Mouse (Mus musculus): Measurements from ENCODE around the gene Cd38. TPM values are rescaled to one million over a fixed set of nuclear protein-coding genes. Genes with fewer than 3 reads are reported as not detected.
A peak's percentile ranks its signal among the peaks of the same experiment; 100 is the strongest.
"Not testable (repeated sequence)": the region's sequence is repeated elsewhere in the genome, so short reads cannot be mapped to it uniquely, and the experiment has no call there.

Cd38 gene
- polyA plus RNA-seq, 1 experiment from 2014 or later, result 6.4 TPM

DNA sequence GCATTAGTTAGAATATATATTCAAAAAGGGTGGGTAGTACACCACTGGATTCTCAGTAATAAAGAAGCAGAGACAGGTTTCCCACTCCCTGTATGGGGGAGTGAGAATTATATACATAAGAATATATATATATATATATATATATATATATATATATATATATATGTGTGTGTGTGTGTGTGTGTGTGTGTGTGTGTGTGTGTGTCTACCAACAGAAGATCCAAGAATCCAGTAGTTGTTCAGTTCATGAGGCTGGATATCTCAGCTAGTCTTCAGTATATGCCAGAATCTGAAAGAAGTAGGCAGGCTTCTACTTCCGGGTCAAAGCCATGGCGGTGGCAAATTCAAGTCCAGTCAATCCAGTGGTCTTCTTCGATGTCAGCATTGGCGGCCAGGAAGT lies 44.5 kb downstream of the Cd38 start, which contains the start of gene Gm7879:
Gene Gm7879, plus strand, starts transcription at position 301 of the 400 bp plus-strand sequence.
- H3K4me3 ChIP-seq; H3K27ac ChIP-seq; H3K4me1 ChIP-seq (replicated peaks); DNase-seq (ENCODE audit: low spot score); H3K27me3 ChIP-seq (ENCODE audit: insufficient read depth, poor library complexity, severe bottlenecking); H3K36me3 ChIP-seq; H3K9me3 ChIP-seq: not testable (repeated sequence)
- 95% methylated on average over 4 of the region's 4 CpGs for WGBS

DNA sequence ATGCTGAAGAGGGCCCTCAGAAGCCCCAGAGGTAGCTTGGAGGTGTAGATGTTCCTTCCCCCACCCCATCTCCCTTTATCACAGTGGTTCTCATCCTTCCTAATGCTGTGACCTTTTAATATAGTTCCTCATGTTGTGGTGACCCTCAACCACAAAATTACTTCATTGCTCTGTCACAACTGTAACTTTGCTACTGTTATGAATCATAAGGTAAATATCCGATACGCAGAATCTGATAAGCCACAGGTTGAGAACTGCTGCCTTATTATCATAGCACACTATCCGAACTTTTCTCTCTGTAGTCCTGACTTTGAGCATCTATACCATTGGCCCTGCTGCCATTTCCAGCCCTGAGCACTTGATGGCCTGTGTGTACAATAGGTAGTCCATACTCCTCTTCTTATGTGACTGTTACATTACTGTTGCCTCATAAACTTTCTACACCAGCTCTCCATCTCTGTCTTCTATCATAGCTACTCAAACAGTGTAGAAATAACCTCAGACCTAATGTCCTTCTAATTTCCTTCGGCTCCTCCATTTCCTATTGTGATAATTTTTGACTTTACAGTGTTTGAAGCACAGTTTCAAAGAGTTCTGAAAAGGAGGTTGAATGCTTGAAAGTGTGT lies 47.0 kb downstream of the Cd38 start:
- 89% methylated on average over 4 of the region's 4 CpGs for WGBS
- Histone ChIP-seq H3K27ac (no peak overlapping the region), H3K4me3 (no peak overlapping the region), H3K9me3 (no peaks in the 10 kb centered on the region), H3K4me1 (replicated peaks) (no peaks in the 10 kb centered on the region; the same call in 1 of the 2 replicates), H3K27me3 (ENCODE audit: insufficient read depth, poor library complexity, severe bottlenecking) (no peaks in the 10 kb centered on the region), H3K36me3 (no peaks in the 10 kb centered on the region)
- no peak for DNase-seq (ENCODE audit: low spot score)

DNA sequence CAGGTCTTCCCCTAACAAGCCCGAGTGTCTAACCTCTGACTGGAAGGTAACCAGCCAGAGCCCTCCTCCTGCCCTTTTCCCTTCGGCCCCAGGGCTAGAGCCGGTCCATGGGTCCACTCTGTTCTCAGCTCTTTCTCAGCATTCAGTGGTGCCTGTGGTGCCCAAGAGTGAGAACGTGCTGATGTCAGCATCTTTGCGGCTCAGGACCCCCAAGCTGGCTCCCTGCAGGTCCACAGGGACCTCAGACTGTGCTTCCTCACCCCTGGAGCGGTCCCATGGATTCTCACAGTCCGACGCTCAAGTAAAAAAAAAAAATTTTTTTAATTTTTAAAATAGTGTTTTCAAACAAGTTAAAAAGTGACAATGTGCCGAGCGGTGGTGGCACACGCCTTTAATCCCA lies 53.5 kb downstream of the Cd38 start:
- Histone ChIP-seq H3K27ac (no peak overlapping the region), H3K9me3 (no peaks in the 10 kb centered on the region), H3K36me3 (no peaks in the 10 kb centered on the region), H3K27me3 (ENCODE audit: insufficient read depth, poor library complexity, severe bottlenecking) (no peaks in the 10 kb centered on the region), H3K4me3 (no peak overlapping the region), H3K4me1 (replicated peaks) (no peaks in the 10 kb centered on the region; the same call in 1 of the 2 replicates)
- whole genome bisulfite sequencing, result 90% methylated on average over 11 of the region's 11 CpGs
- no peak for DNase-seq (ENCODE audit: low spot score)

DNA sequence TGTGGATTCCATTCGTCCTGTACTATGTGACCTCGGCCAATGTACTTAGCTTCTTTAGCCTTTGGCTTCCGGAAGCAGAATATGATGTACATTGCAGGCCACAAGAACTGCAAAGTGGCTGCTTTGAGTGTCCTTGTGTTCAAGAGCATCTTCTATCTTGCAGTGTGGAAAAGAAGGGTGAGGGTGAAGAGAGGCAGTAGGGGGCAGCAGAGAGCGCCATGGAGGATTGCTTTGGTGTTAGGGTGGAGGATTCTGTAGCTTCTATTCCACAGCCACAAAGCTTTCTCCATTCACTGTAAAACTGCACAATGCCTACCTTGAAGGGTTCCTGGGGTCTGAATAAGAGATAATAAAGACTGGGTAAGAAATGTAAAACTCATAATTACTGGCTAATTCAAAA lies 55.6 kb downstream of the Cd38 start:
- 32% methylated on average over 4 of the region's 4 CpGs for WGBS

DNA sequence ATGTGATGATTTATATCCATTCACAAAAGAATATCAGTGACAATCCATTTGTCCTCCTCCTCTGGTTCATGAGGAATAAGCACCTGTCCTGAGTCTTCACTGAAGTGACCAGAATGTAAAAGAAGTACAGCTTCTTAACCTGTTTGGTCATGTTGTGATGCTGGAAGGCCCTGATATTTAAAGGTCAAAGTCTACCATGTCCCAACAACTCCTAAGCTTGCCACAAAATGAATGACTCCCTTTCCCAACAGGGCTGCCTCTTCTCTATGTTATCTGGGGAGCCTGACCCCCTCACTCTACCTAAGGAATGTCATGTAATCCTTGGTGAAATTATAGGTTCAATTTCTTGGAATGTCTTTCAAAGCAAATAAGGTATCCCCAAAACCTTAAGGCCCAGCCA lies 59.4 kb downstream of the Cd38 start:
- Histone ChIP-seq H3K9me3 (no peaks in the 10 kb centered on the region), H3K4me3 (no peak overlapping the region), H3K27me3 (ENCODE audit: insufficient read depth, poor library complexity, severe bottlenecking) (no peaks in the 10 kb centered on the region), H3K36me3 (no peaks in the 10 kb centered on the region), H3K4me1 (replicated peaks) (no peaks in the 10 kb centered on the region), H3K27ac (no peak overlapping the region)
- no peak for DNase-seq (ENCODE audit: low spot score)

More for the DNA sequence above, 55.6 kb downstream of the Cd38 start:
- Histone ChIP-seq H3K9me3 (no peaks in the 10 kb centered on the region), H3K4me1 (replicated peaks) (no peaks in the 10 kb centered on the region), H3K4me3 (no peak overlapping the region), H3K27me3 (ENCODE audit: insufficient read depth, poor library complexity, severe bottlenecking) (no peaks in the 10 kb centered on the region), H3K27ac (no peak overlapping the region), H3K36me3 (no peaks in the 10 kb centered on the region)
- DNase-seq (ENCODE audit: low spot score), result peak; percentile 61

DNA sequence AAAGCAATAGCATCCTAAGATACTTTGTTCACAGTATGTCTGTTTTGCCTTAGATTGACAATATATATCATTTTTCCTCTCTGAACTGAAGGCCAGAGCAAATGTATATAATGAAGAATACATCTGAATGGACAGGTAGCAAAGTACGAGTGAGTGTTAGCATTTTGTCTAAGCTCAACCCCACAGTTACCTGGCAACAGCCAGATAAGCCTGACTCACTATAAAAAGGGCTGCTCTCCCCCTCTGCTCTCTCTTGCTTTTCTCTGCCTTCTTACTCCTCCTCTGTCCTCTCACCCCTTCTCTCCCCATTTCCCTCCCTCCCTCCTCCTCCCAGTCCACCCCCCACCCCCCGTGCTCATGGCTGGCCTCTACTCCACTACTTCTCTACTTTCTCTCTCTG lies 64.9 kb downstream of the Cd38 start:
- Histone ChIP-seq H3K36me3 (no peaks in the 10 kb centered on the region), H3K4me3 (no peak overlapping the region), H3K9me3 (no peaks in the 10 kb centered on the region), H3K4me1 (replicated peaks) (no peaks in the 10 kb centered on the region), H3K27me3 (ENCODE audit: insufficient read depth, poor library complexity, severe bottlenecking) (no peaks in the 10 kb centered on the region), H3K27ac (no peak overlapping the region)
- no peak for DNase-seq (ENCODE audit: low spot score)
- WGBS, result 59% methylated on average over 2 of the region's 2 CpGs

DNA sequence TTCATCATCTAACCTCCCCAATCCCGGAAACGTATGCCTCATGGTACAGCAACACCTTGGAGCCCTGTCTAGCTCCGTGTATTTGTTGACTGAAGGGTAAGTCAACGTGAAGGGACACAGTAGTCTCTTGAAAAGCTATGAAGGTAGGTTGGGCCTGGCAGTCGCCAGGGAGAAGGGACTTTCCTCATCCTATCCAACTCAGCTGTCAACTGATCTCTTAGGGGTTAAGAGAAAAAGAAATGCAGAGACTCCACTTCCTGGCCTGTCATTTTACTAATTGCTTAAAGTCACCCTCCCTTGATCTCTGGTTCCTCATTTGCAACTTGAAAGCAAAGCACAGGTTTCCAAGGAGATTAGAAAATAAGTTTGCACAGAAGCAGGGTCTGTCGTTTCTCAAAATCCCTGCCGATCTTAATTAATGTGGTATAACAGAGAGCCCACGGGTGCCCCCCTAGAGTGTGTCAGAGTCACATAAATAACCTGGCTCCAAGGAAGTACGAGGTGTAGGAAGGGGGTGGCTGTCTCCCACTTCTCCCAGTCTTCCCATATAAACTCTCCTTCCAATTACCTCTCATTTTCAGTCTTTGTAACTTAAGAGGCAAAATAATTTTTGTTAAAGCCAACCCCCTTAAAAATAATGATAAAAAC lies 79.1 kb downstream of the Cd38 start:
- 48% methylated on average over 9 of the region's 9 CpGs for WGBS
- DNase-seq (ENCODE audit: low spot score), result no peak
- H3K36me3 ChIP-seq, result no peaks in the 10 kb centered on the region
- H3K27me3 ChIP-seq (ENCODE audit: insufficient read depth, poor library complexity, severe bottlenecking), result peaks cover 7% of the 10 kb centered on the region; the same call in 1 of the 2 replicates
- H3K9me3 ChIP-seq, result no peaks in the 10 kb centered on the region
- 0 out of 2 replicates have a peak overlapping the region, but pooled peaks have one; percentile 70 for H3K27ac ChIP-seq
- peak overlapping the region; percentile 51 for H3K4me3 ChIP-seq
- peaks cover 21% of the 10 kb centered on the region for H3K4me1 ChIP-seq (replicated peaks)

DNA sequence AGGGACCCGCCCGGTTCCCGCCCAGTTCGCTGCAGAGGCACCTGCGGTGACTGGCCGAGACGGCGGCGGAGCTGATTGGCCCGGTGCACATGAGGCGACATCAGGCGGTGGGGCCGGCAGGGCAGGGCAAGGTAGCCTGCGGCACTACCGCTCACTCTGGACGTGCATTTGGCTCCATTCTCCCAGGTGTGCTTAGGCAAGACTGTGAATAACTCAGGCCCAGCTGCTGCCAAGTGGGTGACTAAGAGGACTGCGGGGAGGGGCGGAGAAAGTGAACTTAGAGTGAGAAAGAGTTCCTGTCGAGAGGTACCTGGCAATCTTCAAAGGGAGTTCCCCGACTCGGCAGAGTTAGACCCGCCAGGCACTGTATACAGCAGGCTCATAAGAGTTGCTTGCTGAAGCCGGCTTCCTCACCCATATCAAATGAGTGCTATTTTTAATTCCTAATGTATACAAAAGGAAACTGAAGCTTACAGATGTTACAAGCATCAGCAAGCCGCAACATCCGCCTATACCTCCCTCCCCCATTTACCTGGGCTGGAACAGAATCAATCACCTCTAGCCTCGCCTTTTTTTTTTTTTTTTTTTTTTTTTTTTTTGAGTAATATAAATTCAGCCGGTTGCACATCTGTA lies 79.9 kb downstream of the Cd38 start:
- WGBS, result 2% methylated on average over 27 of the region's 27 CpGs
- Histone ChIP-seq H3K4me1 (replicated peaks) (peaks cover 21% of the 10 kb centered on the region), H3K9me3 (no peaks in the 10 kb centered on the region), H3K36me3 (no peaks in the 10 kb centered on the region), H3K27ac (peak overlapping the region; percentile 70), H3K27me3 (ENCODE audit: insufficient read depth, poor library complexity, severe bottlenecking) (peaks cover 7% of the 10 kb centered on the region; the same call in 1 of the 2 replicates), H3K4me3 (peak overlapping the region; percentile 51)
- peak; percentile 61 for DNase-seq (ENCODE audit: low spot score)

DNA sequence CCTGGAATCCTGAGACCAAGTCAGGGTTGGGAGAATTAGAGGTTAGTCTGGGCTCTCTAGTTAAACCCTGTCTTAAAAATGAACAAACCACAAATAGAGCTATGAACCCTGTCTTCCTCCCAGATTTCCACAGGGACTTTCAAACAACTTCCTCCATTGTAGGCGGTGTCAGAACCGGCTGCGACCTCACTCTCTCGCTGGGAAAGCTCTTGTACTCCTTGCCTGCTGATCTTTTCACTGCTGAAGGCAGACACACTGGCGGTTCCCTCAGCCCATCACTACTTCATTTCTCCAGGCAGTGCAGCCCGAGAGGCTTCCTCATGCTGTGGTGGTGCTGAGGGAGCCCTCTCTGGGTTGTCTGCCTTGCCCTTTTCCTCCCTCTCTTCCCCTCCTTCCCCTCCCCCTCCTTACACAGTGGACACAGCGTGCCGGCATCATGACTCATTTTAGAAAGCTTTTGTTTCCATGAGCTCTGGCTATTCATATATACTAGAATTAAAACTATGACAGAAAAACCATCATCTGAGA lies 80.5 kb downstream of the Cd38 start:
- Histone ChIP-seq H3K27me3 (ENCODE audit: insufficient read depth, poor library complexity, severe bottlenecking) (peaks cover 7% of the 10 kb centered on the region; the same call in 1 of the 2 replicates), H3K9me3 (no peaks in the 10 kb centered on the region), H3K36me3 (no peaks in the 10 kb centered on the region), H3K27ac (peak overlapping the region; percentile 69), H3K4me3 (peak overlapping the region; percentile 51), H3K4me1 (replicated peaks) (peaks cover 22% of the 10 kb centered on the region)
- peak; percentile 38 for DNase-seq (ENCODE audit: low spot score)
- whole genome bisulfite sequencing, result 4% methylated on average over 8 of the region's 8 CpGs

DNA sequence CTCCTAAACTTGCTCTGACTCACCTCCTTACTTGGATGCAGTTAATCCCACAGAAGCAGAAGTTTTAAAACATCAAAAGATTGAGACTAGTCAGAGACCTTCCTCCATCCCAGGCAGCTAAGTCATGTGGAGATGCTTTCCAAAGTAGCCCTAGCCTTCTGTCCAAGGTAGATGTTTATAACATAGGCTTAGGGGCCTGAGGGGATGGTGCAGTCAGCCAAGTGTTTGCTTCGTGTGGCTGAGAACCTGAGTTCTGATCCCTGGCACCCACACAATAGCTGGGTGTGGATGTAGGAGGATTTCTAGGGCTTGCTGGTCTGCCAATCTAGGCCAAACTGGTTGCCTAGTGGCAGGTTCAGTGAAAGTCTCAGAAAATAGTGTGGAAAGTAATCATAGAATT lies 84.9 kb downstream of the Cd38 start:
- no peak overlapping the region for H3K4me3 ChIP-seq
- no peak for DNase-seq (ENCODE audit: low spot score)
- H3K9me3 ChIP-seq, result no peaks in the 10 kb centered on the region
- no peak overlapping the region for H3K27ac ChIP-seq
- 0 out of 2 replicates have a peak, but pooled peaks cover under 1% of the 10 kb centered on the region for H3K27me3 ChIP-seq (ENCODE audit: insufficient read depth, poor library complexity, severe bottlenecking)
- no peaks in the 10 kb centered on the region for H3K36me3 ChIP-seq
- H3K4me1 ChIP-seq (replicated peaks), result peaks cover 17% of the 10 kb centered on the region
- 74% methylated on average over 1 of the region's 1 CpGs for WGBS

DNA sequence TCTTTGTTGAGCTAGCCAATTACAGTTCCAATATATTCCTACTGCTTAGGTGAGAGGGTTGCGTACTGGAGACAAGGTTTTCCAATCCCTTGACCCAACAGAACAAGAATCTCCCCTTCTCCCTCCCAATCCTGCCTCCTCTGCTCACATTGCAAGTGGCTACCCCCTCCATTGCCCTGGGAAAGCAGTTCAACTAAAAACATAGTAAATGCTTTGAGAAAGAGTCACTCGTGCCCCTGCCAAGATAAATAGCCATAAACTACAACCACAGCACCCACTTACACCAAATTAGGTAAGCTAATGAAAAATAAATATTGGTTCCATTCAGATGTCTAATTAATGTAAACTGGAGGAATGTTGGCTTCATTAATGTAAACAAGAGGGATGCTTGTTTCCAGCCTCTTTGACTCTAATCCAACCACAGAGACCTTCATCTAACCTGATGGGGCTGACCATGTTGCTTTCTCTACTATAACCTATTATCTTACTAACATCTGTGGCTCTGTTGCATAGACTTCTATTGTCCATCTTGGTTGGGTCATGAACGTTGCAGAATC lies 91.6 kb downstream of the Cd38 start:
- Histone ChIP-seq H3K27me3 (ENCODE audit: insufficient read depth, poor library complexity, severe bottlenecking) (no peaks in the 10 kb centered on the region), H3K27ac (no peak overlapping the region), H3K4me3 (no peak overlapping the region), H3K9me3 (no peaks in the 10 kb centered on the region), H3K36me3 (no peaks in the 10 kb centered on the region), H3K4me1 (replicated peaks) (no peaks in the 10 kb centered on the region)
- WGBS, result 86% methylated on average over 3 of the region's 3 CpGs
- no peak for DNase-seq (ENCODE audit: low spot score)

DNA sequence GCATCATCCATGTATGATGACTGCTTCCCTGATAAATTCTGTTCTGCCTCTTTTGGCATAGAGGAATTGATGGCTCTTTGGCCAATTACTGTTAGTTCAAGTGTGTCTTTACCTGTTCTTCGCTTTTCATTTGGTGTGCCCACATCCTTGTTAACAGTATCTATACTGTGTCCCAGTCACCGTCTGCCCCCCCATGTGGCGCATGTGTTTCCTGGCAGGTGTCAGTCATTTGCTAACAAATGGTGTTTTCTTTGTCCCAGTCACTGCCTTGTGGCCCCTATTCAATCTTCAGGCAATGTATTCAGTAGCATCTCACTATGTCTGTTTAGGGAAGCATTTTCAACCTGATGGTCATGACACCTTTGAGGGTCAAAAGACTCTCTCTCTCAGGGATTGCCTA lies 92.7 kb downstream of the Cd38 start:
- Histone ChIP-seq H3K4me3 (no peak overlapping the region), H3K36me3 (no peaks in the 10 kb centered on the region), H3K9me3 (no peaks in the 10 kb centered on the region), H3K4me1 (replicated peaks) (no peaks in the 10 kb centered on the region), H3K27ac (no peak overlapping the region), H3K27me3 (ENCODE audit: insufficient read depth, poor library complexity, severe bottlenecking) (no peaks in the 10 kb centered on the region)
- 83% methylated on average over 3 of the region's 3 CpGs for WGBS
- no peak for DNase-seq (ENCODE audit: low spot score)

Data from hindbrain, embryonic 10.5 days (tissue).